Mouse (Mus musculus): ENCODE measurements around the gene Gm20388. TPM values are rescaled to one million over a fixed set of nuclear protein-coding genes. Genes with fewer than 3 reads are reported as not detected.
A peak's percentile ranks its signal among the peaks of the same experiment; 100 is the strongest.
"Not testable (repeated sequence)": the region's sequence is repeated elsewhere in the genome, so short reads cannot be mapped to it uniquely, and the experiment has no call there.

The Gm20388 gene
- polyA plus RNA-seq, 1 experiment from 2014 or later: 1.4 TPM

DNA sequence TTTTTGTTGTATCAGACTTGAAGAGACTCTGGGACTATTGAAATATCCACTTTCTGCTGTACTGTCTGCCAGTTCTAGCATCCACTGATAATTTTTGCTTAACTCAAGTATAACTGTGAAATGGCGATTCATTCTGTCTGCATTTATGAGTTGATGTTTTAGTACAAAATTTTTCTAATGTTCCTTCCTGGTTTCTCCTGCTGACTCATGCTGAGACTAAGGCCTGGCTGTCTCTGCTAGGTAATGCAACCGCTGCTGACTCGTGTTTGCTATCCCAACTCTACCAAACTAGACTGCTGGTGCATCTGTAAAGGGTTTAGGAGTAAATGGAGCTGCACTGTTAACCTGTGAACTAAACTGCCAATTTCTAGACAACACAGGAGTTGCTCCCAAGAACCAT is 3556.8 kb downstream of the Gm20388 start:
- H3K27ac ChIP-seq (ENCODE audit: low read length): no peak overlapping the region
- H3K27me3 ChIP-seq (ENCODE audit: control insufficient read depth, insufficient read depth, low read depth, low read length): no peaks in the 10 kb centered on the region
- no peaks in the 10 kb centered on the region for H3K36me3 ChIP-seq (ENCODE audit: control insufficient read depth, insufficient read depth)
- H3K4me1 ChIP-seq (ENCODE audit: control insufficient read depth, low read depth, low read length): no peaks in the 10 kb centered on the region; the same call in 1 of the 2 replicates
- no peaks in the 10 kb centered on the region for H3K9me3 ChIP-seq (replicated peaks; ENCODE audit: control insufficient read depth, low read length)
- no peak overlapping the region for H3K4me3 ChIP-seq (ENCODE audit: low read depth, low read length)
- H3K9ac ChIP-seq (ENCODE audit: low read depth, low read length): no peak overlapping the region
- 53% methylated on average over 3 of the region's 3 CpGs for WGBS (ENCODE audit: insufficient replicate concordance)
- no peak for ATAC-seq (ENCODE audit: low read depth)
- H3K4me2 ChIP-seq (ENCODE audit: low read depth, low read length): no peak overlapping the region

DNA sequence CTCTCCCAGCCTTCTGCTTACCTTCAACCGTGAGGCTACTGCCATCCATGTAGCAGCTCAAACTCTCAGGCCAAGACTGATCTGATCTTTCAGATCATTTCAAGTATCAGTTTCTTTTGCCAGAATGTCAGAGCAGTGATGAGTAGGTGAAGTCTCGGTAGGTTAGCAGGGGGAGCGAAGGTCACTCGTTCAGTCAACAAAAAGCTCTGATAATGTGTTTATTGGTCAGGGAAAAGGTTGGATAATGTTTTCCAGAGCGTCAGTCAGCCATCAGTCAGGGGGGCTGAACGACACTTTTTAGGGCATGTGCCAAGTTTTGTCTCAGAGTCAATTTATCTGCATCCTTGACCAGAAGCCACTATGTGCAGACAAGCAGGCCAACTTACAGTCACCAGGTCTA is 3562.3 kb downstream of the Gm20388 start:
- 57% methylated on average over 6 of the region's 6 CpGs for WGBS (ENCODE audit: insufficient replicate concordance)
- not testable (repeated sequence) for H3K27me3 ChIP-seq (ENCODE audit: control insufficient read depth, insufficient read depth, low read depth, low read length); ATAC-seq (ENCODE audit: low read depth); H3K9me3 ChIP-seq (replicated peaks; ENCODE audit: control insufficient read depth, low read length); H3K4me1 ChIP-seq (ENCODE audit: control insufficient read depth, low read depth, low read length); H3K36me3 ChIP-seq (ENCODE audit: control insufficient read depth, insufficient read depth); H3K9ac ChIP-seq (ENCODE audit: low read depth, low read length)
- H3K4me2 ChIP-seq (ENCODE audit: low read depth, low read length): 0 out of 2 replicates have a peak overlapping the region, but pooled peaks have one; percentile 9
- H3K4me3 ChIP-seq (ENCODE audit: low read depth, low read length): peak overlapping the region; percentile 13; the same call in 1 of the 2 replicates
- peak overlapping the region; percentile 37 for H3K27ac ChIP-seq (ENCODE audit: low read length)

DNA sequence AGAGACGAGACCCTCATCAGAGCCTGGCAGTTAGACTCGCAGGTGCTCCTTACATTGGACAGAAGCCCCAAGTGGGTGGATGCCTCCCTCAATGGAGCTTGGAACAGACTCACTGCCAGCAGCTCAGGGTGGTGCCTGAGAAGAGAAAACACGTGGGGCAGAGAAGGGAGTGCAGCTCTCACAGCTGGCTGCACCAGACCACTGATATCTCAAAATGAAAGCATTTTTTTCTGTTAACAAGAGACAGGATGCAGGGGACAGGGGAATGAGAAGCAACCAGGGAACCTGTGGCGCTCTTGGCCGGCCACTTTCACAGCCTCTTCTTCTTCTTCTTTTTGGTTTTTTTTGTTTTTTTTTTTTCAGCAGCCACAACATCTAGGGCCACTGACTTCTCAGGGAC is 3563.9 kb downstream of the Gm20388 start:
- H3K4me1 ChIP-seq (ENCODE audit: control insufficient read depth, low read depth, low read length): peaks cover 18% of the 10 kb centered on the region
- not testable (repeated sequence) for H3K9me3 ChIP-seq (replicated peaks; ENCODE audit: control insufficient read depth, low read length); H3K27ac ChIP-seq (ENCODE audit: low read length); H3K4me3 ChIP-seq (ENCODE audit: low read depth, low read length); H3K36me3 ChIP-seq (ENCODE audit: control insufficient read depth, insufficient read depth); ATAC-seq (ENCODE audit: low read depth); H3K9ac ChIP-seq (ENCODE audit: low read depth, low read length); H3K27me3 ChIP-seq (ENCODE audit: control insufficient read depth, insufficient read depth, low read depth, low read length); H3K4me2 ChIP-seq (ENCODE audit: low read depth, low read length)
- WGBS (ENCODE audit: insufficient replicate concordance): 26% methylated on average over 5 of the region's 5 CpGs

DNA sequence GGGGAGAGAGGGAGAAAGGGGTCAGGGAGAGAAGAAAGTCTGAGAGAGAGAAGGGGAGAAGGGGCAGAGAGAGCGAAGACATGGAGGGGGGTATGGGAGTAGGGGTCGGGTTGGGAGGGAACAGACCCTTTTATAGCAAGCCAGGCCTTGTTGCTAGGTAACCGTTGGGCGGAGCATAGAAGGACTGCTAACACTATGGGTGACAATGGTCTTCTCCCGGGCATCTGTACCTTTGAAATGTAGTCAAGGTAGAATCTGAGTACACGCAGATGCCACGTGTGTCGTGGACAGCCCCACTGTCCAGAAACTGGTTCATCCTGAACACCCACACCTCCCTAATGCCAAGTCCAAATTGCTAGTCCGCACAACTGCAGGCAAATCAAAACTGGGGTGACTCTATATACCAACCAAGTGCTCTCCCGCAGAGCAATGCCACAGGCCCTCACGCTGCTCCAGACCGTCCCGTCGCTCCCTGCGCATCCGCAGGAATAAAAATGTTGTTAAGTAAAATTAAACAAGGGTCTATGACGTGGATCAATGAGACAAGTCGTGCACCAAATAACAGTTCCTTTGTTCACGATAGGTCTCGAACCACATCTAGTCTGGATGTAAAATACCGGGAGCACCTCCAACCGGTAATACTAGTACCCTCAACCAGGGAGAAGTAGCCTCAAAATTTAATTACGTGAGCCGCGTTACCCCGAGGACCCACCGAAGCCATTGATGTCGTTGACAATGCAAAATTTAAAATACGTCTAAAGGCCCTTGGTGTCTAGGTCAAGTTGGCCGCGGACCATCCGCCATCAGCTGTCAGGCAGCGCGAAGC is 3566.5 kb downstream of the Gm20388 start:
- peaks cover 18% of the 10 kb centered on the region for H3K4me1 ChIP-seq (ENCODE audit: control insufficient read depth, low read depth, low read length)
- WGBS (ENCODE audit: insufficient replicate concordance): 10% methylated on average over 34 of the region's 34 CpGs
- peak overlapping the region; percentile 87 for H3K27ac ChIP-seq (ENCODE audit: low read length)
- H3K27me3 ChIP-seq (ENCODE audit: control insufficient read depth, insufficient read depth, low read depth, low read length): no peaks in the 10 kb centered on the region
- H3K36me3 ChIP-seq (ENCODE audit: control insufficient read depth, insufficient read depth): peaks cover 10% of the 10 kb centered on the region; the same call in 1 of the 2 replicates
- no peak; the same call in 1 of the 2 replicates for ATAC-seq (ENCODE audit: low read depth)
- H3K9ac ChIP-seq (ENCODE audit: low read depth, low read length): peak overlapping the region; percentile 77
- H3K9me3 ChIP-seq (replicated peaks; ENCODE audit: control insufficient read depth, low read length): no peaks in the 10 kb centered on the region
- H3K4me2 ChIP-seq (ENCODE audit: low read depth, low read length): peak overlapping the region; percentile 72
- H3K4me3 ChIP-seq (ENCODE audit: low read depth, low read length): peak overlapping the region; percentile 80

DNA sequence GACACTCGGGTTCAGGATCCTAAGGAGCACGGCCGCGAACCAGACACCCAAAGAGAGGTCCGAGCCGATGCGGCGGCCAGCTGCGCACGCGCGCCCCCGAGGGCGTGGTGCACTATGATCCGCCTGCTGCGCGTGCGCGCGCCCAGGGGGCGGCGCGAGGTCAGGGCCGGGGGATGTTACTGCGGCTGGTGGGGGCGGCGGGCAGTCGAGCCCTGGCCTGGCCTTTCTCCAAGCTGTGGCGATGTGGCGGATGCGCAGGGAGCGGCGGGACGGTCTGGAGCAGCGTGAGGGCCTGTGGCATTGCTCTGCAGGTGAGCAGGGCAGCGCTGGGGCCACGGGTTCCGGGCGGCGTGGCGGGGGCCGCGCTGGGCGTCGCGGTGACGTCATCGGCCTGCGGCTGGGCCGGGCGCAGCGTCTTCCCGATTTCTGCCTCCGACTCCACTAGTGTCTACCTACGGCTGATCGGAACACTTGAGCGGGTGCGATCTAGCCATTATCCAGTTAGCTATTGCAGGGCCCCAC is 3567.2 kb downstream of the Gm20388 start, which contains the start of gene Afg3l1:
Gene Afg3l1, plus strand, starts transcription at position 167 of the 522 bp plus-strand sequence.
- no peaks in the 10 kb centered on the region for H3K9me3 ChIP-seq (replicated peaks; ENCODE audit: control insufficient read depth, low read length)
- peaks cover 18% of the 10 kb centered on the region for H3K4me1 ChIP-seq (ENCODE audit: control insufficient read depth, low read depth, low read length)
- ATAC-seq (ENCODE audit: low read depth): peak; percentile 95
- peak within 1 kb of the TSS; percentile 72 for H3K4me2 ChIP-seq (ENCODE audit: low read depth, low read length)
- H3K9ac ChIP-seq (ENCODE audit: low read depth, low read length): peak within 1 kb of the TSS; percentile 77
- H3K27me3 ChIP-seq (ENCODE audit: control insufficient read depth, insufficient read depth, low read depth, low read length): no peaks in the 10 kb centered on the region
- peak within 1 kb of the TSS; percentile 87 for H3K27ac ChIP-seq (ENCODE audit: low read length)
- WGBS (ENCODE audit: insufficient replicate concordance): under 1% methylated on average over 55 of the region's 58 CpGs
- H3K4me3 ChIP-seq (ENCODE audit: low read depth, low read length): peak within 1 kb of the TSS; percentile 80
- H3K36me3 ChIP-seq (ENCODE audit: control insufficient read depth, insufficient read depth): peaks cover 11% of the 10 kb centered on the region

DNA sequence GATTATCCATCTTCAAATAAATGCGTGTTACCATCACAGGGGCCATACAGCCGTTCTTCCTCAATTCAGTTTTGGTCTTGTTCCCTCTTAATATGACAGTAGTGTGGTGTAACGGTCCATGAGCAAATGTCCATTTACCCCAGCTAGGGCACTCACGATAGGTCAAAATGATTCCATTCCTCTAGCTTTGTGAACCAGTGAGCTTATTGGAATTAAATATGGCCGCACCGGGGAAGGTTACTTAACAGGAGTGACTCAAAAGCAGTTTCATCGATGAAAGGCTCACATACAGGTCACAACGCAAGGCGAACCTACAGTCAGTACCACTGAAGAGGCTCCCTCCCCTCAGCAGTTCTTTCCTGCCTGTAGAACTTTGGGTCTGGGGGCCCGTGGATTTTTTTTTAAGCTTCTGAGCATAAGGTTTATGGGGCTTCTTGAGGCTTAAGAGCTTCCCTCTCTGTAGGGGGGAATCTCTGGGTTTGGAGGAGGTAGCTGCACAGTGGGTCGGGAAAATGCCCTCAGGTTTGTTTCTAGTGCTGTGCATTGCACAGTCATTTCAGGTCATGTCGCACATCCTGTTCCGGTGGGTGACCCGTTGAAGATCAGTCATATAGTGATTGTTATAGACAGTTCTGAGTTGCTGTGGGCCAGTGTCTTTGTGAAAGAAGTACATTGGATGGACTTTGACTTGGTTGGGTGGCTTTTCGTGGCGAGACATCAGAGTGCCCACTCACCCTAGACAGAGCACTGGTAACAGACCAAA is 3568.0 kb downstream of the Gm20388 start:
- H3K9me3 ChIP-seq (replicated peaks; ENCODE audit: control insufficient read depth, low read length): no peaks in the 10 kb centered on the region
- peak overlapping the region; percentile 77 for H3K9ac ChIP-seq (ENCODE audit: low read depth, low read length)
- no peak for ATAC-seq (ENCODE audit: low read depth)
- WGBS (ENCODE audit: insufficient replicate concordance): 27% methylated on average over 16 of the region's 16 CpGs
- peak overlapping the region; percentile 80 for H3K4me3 ChIP-seq (ENCODE audit: low read depth, low read length)
- H3K4me1 ChIP-seq (ENCODE audit: control insufficient read depth, low read depth, low read length): peaks cover 18% of the 10 kb centered on the region
- peak overlapping the region; percentile 87 for H3K27ac ChIP-seq (ENCODE audit: low read length)
- H3K4me2 ChIP-seq (ENCODE audit: low read depth, low read length): peak overlapping the region; percentile 72
- no peaks in the 10 kb centered on the region for H3K27me3 ChIP-seq (ENCODE audit: control insufficient read depth, insufficient read depth, low read depth, low read length)
- peaks cover 11% of the 10 kb centered on the region for H3K36me3 ChIP-seq (ENCODE audit: control insufficient read depth, insufficient read depth)

DNA sequence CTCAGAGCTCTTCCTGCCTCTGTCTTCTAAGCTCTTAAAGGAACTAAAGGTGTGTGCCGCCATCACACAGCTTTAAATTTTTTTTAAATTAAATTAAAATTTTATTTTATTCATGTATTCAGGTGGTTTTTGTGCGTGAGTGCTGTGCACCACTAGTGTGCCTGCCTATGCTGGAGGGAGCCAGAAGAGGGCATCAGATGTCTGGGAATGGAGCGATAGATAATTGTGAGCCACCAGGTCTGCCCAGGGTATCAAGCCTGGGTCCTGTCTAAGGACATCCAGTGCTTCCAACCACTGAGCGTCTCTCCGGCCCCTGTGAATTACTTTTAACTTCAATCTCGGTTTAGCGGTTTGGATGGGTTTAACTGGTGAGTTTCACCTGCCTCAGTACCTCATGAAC is 3572.0 kb downstream of the Gm20388 start:
- Histone ChIP-seq H3K4me1 (ENCODE audit: control insufficient read depth, low read depth, low read length) (peaks cover 10% of the 10 kb centered on the region), H3K27ac (ENCODE audit: low read length) (no peak overlapping the region), H3K4me2 (ENCODE audit: low read depth, low read length) (no peak overlapping the region), H3K36me3 (ENCODE audit: control insufficient read depth, insufficient read depth) (peaks cover 37% of the 10 kb centered on the region), H3K4me3 (ENCODE audit: low read depth, low read length) (no peak overlapping the region), H3K27me3 (ENCODE audit: control insufficient read depth, insufficient read depth, low read depth, low read length) (no peaks in the 10 kb centered on the region), H3K9me3 (replicated peaks; ENCODE audit: control insufficient read depth, low read length) (no peaks in the 10 kb centered on the region), H3K9ac (ENCODE audit: low read depth, low read length) (no peak overlapping the region)
- WGBS (ENCODE audit: insufficient replicate concordance): 86% methylated on average over 7 of the region's 7 CpGs
- no peak for ATAC-seq (ENCODE audit: low read depth)

DNA sequence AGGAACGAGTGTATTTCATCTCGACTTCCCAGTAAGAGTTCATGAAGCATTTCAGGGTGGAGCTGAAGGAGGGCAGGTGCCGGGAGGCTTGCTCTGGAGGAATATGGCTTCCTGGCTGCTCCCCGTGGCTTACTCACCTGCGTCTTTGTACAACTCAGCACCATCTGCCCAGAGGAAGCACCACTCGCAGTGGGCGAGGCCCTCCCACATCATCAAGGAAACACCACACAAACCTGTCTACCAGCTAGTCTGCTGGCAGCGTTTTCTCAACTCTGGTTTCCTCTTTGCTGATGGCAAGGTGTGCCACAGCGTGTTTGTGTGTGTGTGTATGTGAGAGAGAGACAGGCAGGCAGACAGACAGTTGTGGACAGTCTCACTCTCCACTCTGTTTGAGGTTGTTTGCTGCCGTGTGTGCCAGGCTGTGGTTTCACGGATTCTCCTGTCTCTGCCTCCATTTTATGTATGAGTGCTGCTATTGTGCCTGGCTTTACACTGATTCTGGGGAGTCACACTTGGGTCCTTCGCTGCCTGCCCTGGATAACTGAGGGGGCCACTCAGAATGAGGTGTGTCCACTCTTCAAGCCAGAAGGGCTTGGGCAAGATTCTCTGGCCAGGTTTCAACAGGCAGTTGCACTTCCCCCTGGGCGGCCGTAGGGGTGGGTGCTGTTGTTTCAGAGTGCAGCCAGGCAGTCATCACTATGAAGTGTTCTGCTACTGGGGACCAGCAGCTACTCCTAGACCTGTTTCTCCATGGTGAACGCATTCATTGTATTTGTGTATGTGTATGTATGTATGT is 3580.8 kb downstream of the Gm20388 start:
- WGBS (ENCODE audit: insufficient replicate concordance): 76% methylated on average over 15 of the region's 15 CpGs
- Histone ChIP-seq H3K4me2 (ENCODE audit: low read depth, low read length) (no peak overlapping the region), H3K36me3 (ENCODE audit: control insufficient read depth, insufficient read depth) (peaks cover 61% of the 10 kb centered on the region), H3K27ac (ENCODE audit: low read length) (no peak overlapping the region), H3K27me3 (ENCODE audit: control insufficient read depth, insufficient read depth, low read depth, low read length) (no peaks in the 10 kb centered on the region), H3K4me3 (ENCODE audit: low read depth, low read length) (no peak overlapping the region), H3K9me3 (replicated peaks; ENCODE audit: control insufficient read depth, low read length) (no peaks in the 10 kb centered on the region), H3K4me1 (ENCODE audit: control insufficient read depth, low read depth, low read length) (no peaks in the 10 kb centered on the region), H3K9ac (ENCODE audit: low read depth, low read length) (no peak overlapping the region)
- no peak for ATAC-seq (ENCODE audit: low read depth)

Measured in liver, embryonic 16.5 days (tissue).